Mouse (Mus musculus): ENCODE measurements at regions not wholly inside any gene's neighbourhood (a gene's known extent, or its start where the extent isn't known, plus 50 kb on each side); places are given as distances from the start of the nearest gene placed in this dataset.

DNA sequence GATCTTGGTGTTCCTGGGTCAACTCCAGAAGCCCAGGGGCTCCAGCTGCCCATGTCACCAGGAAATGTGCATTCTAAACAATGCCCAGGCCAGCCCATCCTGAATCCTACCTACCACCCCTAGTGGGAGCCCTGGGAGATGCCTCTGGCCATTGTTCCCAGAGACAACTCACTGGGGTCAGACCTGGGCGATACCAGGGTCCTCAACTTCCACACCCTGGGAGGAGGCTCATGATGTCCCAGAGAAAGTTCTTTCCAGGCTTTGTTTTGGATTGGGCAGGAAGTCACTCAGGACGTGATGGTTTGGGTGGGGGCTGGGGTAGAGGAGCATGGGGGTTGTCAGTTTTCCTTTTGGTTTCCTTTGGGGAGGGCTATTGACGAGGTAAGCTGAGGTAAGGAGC is 97.1 kb downstream of the Efnb1 start:
- Histone ChIP-seq H3K4me3 (ENCODE audit: low read depth, low read length) (no peak overlapping the region), H3K9me3 (replicated peaks; ENCODE audit: control insufficient read depth, insufficient read depth, low read length, poor library complexity, severe bottlenecking) (no peaks in the 10 kb centered on the region), H3K36me3 (ENCODE audit: control insufficient read depth, insufficient read depth, low read length, poor library complexity, severe bottlenecking) (no peaks in the 10 kb centered on the region), H3K27ac (ENCODE audit: insufficient read depth, low read length) (no peak overlapping the region), H3K4me1 (ENCODE audit: control insufficient read depth, insufficient read depth, low read length) (peaks cover 3% of the 10 kb centered on the region), H3K9ac (ENCODE audit: low read depth, poor library complexity, severe bottlenecking) (no peak overlapping the region), H3K27me3 (ENCODE audit: control insufficient read depth, insufficient read depth, low read length, poor library complexity, severe bottlenecking) (no peaks in the 10 kb centered on the region)
- no peak for TF ChIP-seq CTCF (IDR thresholded peaks at IDR 0.05; ENCODE audit: low read depth, low read length)
- no peak for TF ChIP-seq EP300 (IDR thresholded peaks at IDR 0.05; ENCODE audit: insufficient read depth, low read depth, low read length)
- TF ChIP-seq POLR2A (IDR thresholded peaks at IDR 0.05; ENCODE audit: insufficient read depth, low read length) = no peak

DNA sequence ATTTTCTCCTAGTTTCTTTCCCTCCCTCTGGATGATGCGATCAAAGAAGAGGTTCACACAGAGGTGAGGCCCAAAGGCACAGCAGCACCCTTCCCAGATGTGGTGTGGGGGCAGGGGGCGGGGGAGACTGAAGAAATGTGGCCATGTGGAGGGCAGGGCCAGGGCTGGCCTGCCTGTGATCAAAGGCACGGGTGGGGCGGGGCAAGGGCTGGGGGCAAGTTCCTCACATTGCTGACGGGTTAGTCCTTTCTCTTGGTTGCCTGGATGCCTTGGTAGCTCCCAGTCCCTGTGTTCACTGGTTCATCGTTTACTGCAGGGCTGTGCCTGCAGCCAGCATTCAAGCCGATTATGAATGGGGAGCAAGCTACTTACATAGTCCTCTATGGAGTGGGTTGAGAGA is 96.4 kb downstream of the Efnb1 start:
- no peaks in the 10 kb centered on the region for H3K36me3 ChIP-seq (ENCODE audit: control insufficient read depth, insufficient read depth, low read length, poor library complexity, severe bottlenecking)
- peaks cover 3% of the 10 kb centered on the region for H3K4me1 ChIP-seq (ENCODE audit: control insufficient read depth, insufficient read depth, low read length)
- H3K27me3 ChIP-seq (ENCODE audit: control insufficient read depth, insufficient read depth, low read length, poor library complexity, severe bottlenecking) = no peaks in the 10 kb centered on the region
- TF ChIP-seq EP300 (IDR thresholded peaks at IDR 0.05; ENCODE audit: insufficient read depth, low read depth, low read length) (no peak), POLR2A (IDR thresholded peaks at IDR 0.05; ENCODE audit: insufficient read depth, low read length) (no peak), CTCF (IDR thresholded peaks at IDR 0.05; ENCODE audit: low read depth, low read length) (no peak)
- no peaks in the 10 kb centered on the region for H3K9me3 ChIP-seq (replicated peaks; ENCODE audit: control insufficient read depth, insufficient read depth, low read length, poor library complexity, severe bottlenecking)
- no peak overlapping the region for H3K9ac ChIP-seq (ENCODE audit: low read depth, poor library complexity, severe bottlenecking)
- no peak overlapping the region for H3K4me3 ChIP-seq (ENCODE audit: low read depth, low read length)
- H3K27ac ChIP-seq (ENCODE audit: insufficient read depth, low read length) = no peak overlapping the region

DNA sequence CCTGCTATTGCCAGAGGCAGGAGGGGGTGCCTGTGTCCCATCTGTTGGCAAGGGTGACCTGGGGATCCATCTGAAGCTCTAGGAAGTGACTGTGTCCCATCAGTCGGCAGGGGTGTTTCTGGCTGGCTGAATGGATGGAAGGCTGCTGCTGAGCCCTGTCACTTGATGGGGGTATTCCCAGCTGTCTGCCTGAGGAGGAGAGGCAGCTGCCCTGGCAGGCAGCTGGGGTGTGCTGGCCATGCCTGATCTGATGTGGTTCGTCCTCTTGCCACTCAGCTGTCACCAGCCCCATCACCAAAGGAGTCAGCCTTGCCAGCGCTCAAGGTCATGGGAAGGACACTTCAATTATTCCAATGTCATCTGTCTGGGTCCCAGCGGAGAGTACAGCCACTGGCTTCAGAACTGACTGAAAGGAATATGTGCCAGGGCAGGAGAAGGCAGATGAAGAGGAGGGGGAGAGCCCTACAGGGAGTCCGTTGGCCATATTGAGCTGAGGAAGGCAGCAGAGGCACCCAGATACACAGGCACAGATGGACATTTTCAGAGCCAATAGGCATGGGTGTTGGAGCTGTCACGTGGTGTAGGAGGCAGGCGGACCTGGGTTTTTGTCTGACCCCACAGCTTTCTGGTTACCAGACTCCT is 89.3 kb downstream of the Efnb1 start:
- Histone ChIP-seq H3K27ac (ENCODE audit: insufficient read depth, low read length) (no peak overlapping the region), H3K9me3 (replicated peaks; ENCODE audit: control insufficient read depth, insufficient read depth, low read length, poor library complexity, severe bottlenecking) (no peaks in the 10 kb centered on the region), H3K4me1 (ENCODE audit: control insufficient read depth, insufficient read depth, low read length) (no peaks in the 10 kb centered on the region), H3K36me3 (ENCODE audit: control insufficient read depth, insufficient read depth, low read length, poor library complexity, severe bottlenecking) (no peaks in the 10 kb centered on the region), H3K9ac (ENCODE audit: low read depth, poor library complexity, severe bottlenecking) (no peak overlapping the region), H3K4me3 (ENCODE audit: low read depth, low read length) (no peak overlapping the region), H3K27me3 (ENCODE audit: control insufficient read depth, insufficient read depth, low read length, poor library complexity, severe bottlenecking) (no peaks in the 10 kb centered on the region)
- TF ChIP-seq CTCF (IDR thresholded peaks at IDR 0.05; ENCODE audit: low read depth, low read length) (no peak), EP300 (IDR thresholded peaks at IDR 0.05; ENCODE audit: insufficient read depth, low read depth, low read length) (no peak), POLR2A (IDR thresholded peaks at IDR 0.05; ENCODE audit: insufficient read depth, low read length) (no peak)

DNA sequence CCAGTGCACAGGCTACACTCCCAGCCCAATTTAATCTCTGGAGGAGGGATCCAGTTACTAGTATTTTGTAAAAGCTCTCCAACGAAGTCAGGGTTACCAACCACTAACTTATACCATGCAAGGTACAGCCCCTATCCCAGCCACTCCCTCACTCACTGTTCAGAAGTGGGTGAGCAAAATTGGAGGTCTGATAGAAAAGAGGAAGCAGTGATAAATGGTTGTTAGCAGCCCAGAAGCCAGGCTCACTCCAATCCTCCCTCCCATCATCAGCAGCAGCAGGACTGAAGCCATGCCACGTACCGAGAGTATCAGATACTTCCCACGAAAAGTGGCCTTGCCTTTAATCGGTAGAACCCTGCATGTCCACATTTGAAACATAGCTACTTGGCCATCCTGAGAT is 86.1 kb downstream of the Efnb1 start:
- Histone ChIP-seq H3K36me3 (ENCODE audit: control insufficient read depth, insufficient read depth, low read length, poor library complexity, severe bottlenecking) (no peaks in the 10 kb centered on the region), H3K27me3 (ENCODE audit: control insufficient read depth, insufficient read depth, low read length, poor library complexity, severe bottlenecking) (no peaks in the 10 kb centered on the region), H3K4me1 (ENCODE audit: control insufficient read depth, insufficient read depth, low read length) (no peaks in the 10 kb centered on the region), H3K9ac (ENCODE audit: low read depth, poor library complexity, severe bottlenecking) (no peak overlapping the region), H3K27ac (ENCODE audit: insufficient read depth, low read length) (no peak overlapping the region), H3K4me3 (ENCODE audit: low read depth, low read length) (no peak overlapping the region), H3K9me3 (replicated peaks; ENCODE audit: control insufficient read depth, insufficient read depth, low read length, poor library complexity, severe bottlenecking) (no peaks in the 10 kb centered on the region)
- TF ChIP-seq CTCF (IDR thresholded peaks at IDR 0.05; ENCODE audit: low read depth, low read length) (no peak), POLR2A (IDR thresholded peaks at IDR 0.05; ENCODE audit: insufficient read depth, low read length) (no peak), EP300 (IDR thresholded peaks at IDR 0.05; ENCODE audit: insufficient read depth, low read depth, low read length) (no peak)

DNA sequence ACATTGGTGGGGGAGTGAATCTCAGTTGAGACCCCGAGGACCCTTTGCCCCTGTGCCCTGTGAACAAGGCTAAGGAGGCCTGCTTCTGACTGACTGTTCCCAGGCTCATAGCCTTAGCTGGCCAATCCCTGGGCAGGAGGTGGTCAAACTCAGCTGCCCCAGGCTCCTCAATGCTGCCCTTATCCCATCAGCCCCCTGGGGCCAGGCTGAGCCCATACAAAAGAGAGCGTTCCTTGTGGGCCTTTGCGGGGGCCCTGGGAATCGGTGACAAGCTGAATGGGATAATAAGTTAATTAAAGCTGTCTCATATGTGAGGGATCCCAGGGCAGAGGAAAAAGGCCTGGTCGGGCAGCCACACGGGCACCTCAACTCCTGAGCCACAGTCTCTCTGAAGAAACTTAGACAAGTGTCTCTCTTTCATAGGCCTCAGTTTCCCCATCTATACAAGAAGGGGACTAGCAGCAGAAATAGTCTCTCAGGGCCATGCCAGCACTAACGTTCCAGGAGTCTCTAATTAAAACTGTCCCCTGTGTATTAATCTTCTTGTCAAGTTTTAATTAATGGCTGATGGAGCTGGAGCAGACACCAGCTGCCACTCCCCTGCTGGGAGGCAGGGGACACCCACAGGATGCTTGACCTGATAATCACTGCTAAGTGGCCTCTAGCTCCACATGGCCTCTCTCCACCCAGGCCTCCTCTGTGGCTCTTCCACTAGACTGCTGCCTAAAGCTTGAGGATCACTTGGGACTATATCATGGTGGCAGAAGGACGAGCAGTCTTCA is 84.9 kb downstream of the Efnb1 start:
- H3K4me3 ChIP-seq (ENCODE audit: low read depth, low read length) = no peak overlapping the region
- H3K4me1 ChIP-seq (ENCODE audit: control insufficient read depth, insufficient read depth, low read length) = no peaks in the 10 kb centered on the region
- H3K27ac ChIP-seq (ENCODE audit: insufficient read depth, low read length) = no peak overlapping the region
- H3K36me3 ChIP-seq (ENCODE audit: control insufficient read depth, insufficient read depth, low read length, poor library complexity, severe bottlenecking) = no peaks in the 10 kb centered on the region
- no peak for TF ChIP-seq EP300 (IDR thresholded peaks at IDR 0.05; ENCODE audit: insufficient read depth, low read depth, low read length)
- no peak for TF ChIP-seq POLR2A (IDR thresholded peaks at IDR 0.05; ENCODE audit: insufficient read depth, low read length)
- no peak for TF ChIP-seq CTCF (IDR thresholded peaks at IDR 0.05; ENCODE audit: low read depth, low read length)
- H3K27me3 ChIP-seq (ENCODE audit: control insufficient read depth, insufficient read depth, low read length, poor library complexity, severe bottlenecking) = 0 out of 2 replicates have a peak, but pooled peaks cover 3% of the 10 kb centered on the region
- H3K9me3 ChIP-seq (replicated peaks; ENCODE audit: control insufficient read depth, insufficient read depth, low read length, poor library complexity, severe bottlenecking) = no peaks in the 10 kb centered on the region
- H3K9ac ChIP-seq (ENCODE audit: low read depth, poor library complexity, severe bottlenecking) = no peak overlapping the region

DNA sequence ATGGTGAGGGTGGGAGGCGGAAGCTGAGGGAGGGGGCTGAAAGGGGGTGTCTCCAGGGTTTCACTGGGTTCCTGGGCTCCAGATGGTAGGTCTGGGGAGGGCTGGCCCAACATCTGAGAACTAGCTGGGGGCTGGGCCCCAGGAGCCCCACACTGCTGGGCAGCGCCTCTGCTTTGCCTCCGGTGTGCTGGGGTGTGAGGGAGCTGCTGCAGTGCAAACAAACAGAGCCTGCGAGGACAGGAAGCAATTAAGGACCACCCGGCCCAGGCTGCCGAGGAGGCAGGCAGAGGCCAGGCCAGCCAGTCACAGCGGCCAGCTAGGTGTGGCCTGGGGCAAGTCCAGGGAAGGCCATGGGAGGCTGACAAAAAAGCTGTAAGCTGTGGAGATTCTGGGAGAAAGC is 82.3 kb downstream of the Efnb1 start:
- TF ChIP-seq POLR2A (IDR thresholded peaks at IDR 0.05; ENCODE audit: insufficient read depth, low read length) = no peak
- TF ChIP-seq EP300 (IDR thresholded peaks at IDR 0.05; ENCODE audit: insufficient read depth, low read depth, low read length) = no peak
- no peak for TF ChIP-seq CTCF (IDR thresholded peaks at IDR 0.05; ENCODE audit: low read depth, low read length)
- no peak overlapping the region for H3K4me3 ChIP-seq (ENCODE audit: low read depth, low read length)
- H3K27ac ChIP-seq (ENCODE audit: insufficient read depth, low read length) = no peak overlapping the region
- H3K9me3 ChIP-seq (replicated peaks; ENCODE audit: control insufficient read depth, insufficient read depth, low read length, poor library complexity, severe bottlenecking) = no peaks in the 10 kb centered on the region
- H3K9ac ChIP-seq (ENCODE audit: low read depth, poor library complexity, severe bottlenecking) = no peak overlapping the region
- 0 out of 2 replicates have a peak, but pooled peaks cover 3% of the 10 kb centered on the region for H3K27me3 ChIP-seq (ENCODE audit: control insufficient read depth, insufficient read depth, low read length, poor library complexity, severe bottlenecking)
- no peaks in the 10 kb centered on the region for H3K4me1 ChIP-seq (ENCODE audit: control insufficient read depth, insufficient read depth, low read length)
- no peaks in the 10 kb centered on the region for H3K36me3 ChIP-seq (ENCODE audit: control insufficient read depth, insufficient read depth, low read length, poor library complexity, severe bottlenecking)
